Mouse (Mus musculus): ENCODE data around the gene Myrip. TPM values are rescaled to one million over a fixed set of nuclear protein-coding genes. Genes with fewer than 3 reads are reported as not detected.

The Myrip gene
- polyA plus RNA-seq, 1 experiment: 47.7 TPM

- H3K4me1 ChIP-seq (ENCODE audit: control insufficient read depth, insufficient read depth, low read length): peaks cover 2% of the 10 kb centered on the region; the same call in 1 of the 2 replicates
- TF ChIP-seq CTCF (IDR thresholded peaks at IDR 0.05; ENCODE audit: extremely low read depth, insufficient read depth, low read length): no peak
- TF ChIP-seq POLR2A (IDR thresholded peaks at IDR 0.05; ENCODE audit: extremely low read depth, insufficient read depth, low read length): no peak
- peak overlapping the region; percentile 81 for H3K4me3 ChIP-seq (ENCODE audit: insufficient read depth, low read length)
- H3K27ac ChIP-seq (ENCODE audit: insufficient read depth, low read length): no peak overlapping the region
Observed at GRCm38 (mm10) chr9:120493781-120494180, 192.5 kb downstream of the Myrip start.

GRCm38 (mm10) chr9:120496691-120497090 lies 195.4 kb downstream of the Myrip start:
- H3K4me3 ChIP-seq (ENCODE audit: insufficient read depth, low read length): no peak overlapping the region
- peaks cover 2% of the 10 kb centered on the region; the same call in 1 of the 2 replicates for H3K4me1 ChIP-seq (ENCODE audit: control insufficient read depth, insufficient read depth, low read length)
- H3K27ac ChIP-seq (ENCODE audit: insufficient read depth, low read length): no peak overlapping the region
- TF ChIP-seq CTCF (IDR thresholded peaks at IDR 0.05; ENCODE audit: extremely low read depth, insufficient read depth, low read length) (peak; percentile 86), POLR2A (IDR thresholded peaks at IDR 0.05; ENCODE audit: extremely low read depth, insufficient read depth, low read length) (0 out of 2 replicates have a peak, but pooled peaks have one; percentile 2)

- Histone ChIP-seq H3K4me3 (ENCODE audit: insufficient read depth, low read length) (no peak overlapping the region), H3K27ac (ENCODE audit: insufficient read depth, low read length) (no peak overlapping the region), H3K4me1 (ENCODE audit: control insufficient read depth, insufficient read depth, low read length) (peaks cover 3% of the 10 kb centered on the region; the same call in 1 of the 2 replicates)
- TF ChIP-seq POLR2A (IDR thresholded peaks at IDR 0.05; ENCODE audit: extremely low read depth, insufficient read depth, low read length) (no peak), CTCF (IDR thresholded peaks at IDR 0.05; ENCODE audit: extremely low read depth, insufficient read depth, low read length) (no peak)
Observed at GRCm38 (mm10) chr9:120497983-120498382, 196.7 kb downstream of the Myrip start.

GRCm38 (mm10) chr9:120501191-120501902 lies 200.0 kb downstream of the Myrip start:
- no peak overlapping the region for H3K4me3 ChIP-seq (ENCODE audit: insufficient read depth, low read length)
- H3K4me1 ChIP-seq (ENCODE audit: control insufficient read depth, insufficient read depth, low read length): peaks cover 2% of the 10 kb centered on the region; the same call in 1 of the 2 replicates
- TF ChIP-seq CTCF (IDR thresholded peaks at IDR 0.05; ENCODE audit: extremely low read depth, insufficient read depth, low read length) (no peak), POLR2A (IDR thresholded peaks at IDR 0.05; ENCODE audit: extremely low read depth, insufficient read depth, low read length) (no peak)
- no peak overlapping the region for H3K27ac ChIP-seq (ENCODE audit: insufficient read depth, low read length)

GRCm38 (mm10) chr9:120502013-120502412 lies 200.7 kb downstream of the Myrip start:
- Histone ChIP-seq H3K4me3 (ENCODE audit: insufficient read depth, low read length) (no peak overlapping the region), H3K4me1 (ENCODE audit: control insufficient read depth, insufficient read depth, low read length) (peaks cover 2% of the 10 kb centered on the region; the same call in 1 of the 2 replicates), H3K27ac (ENCODE audit: insufficient read depth, low read length) (no peak overlapping the region)
- TF ChIP-seq POLR2A (IDR thresholded peaks at IDR 0.05; ENCODE audit: extremely low read depth, insufficient read depth, low read length) (no peak), CTCF (IDR thresholded peaks at IDR 0.05; ENCODE audit: extremely low read depth, insufficient read depth, low read length) (peak; percentile 94)

- H3K4me1 ChIP-seq (ENCODE audit: control insufficient read depth, insufficient read depth, low read length): peaks cover 2% of the 10 kb centered on the region; the same call in 1 of the 2 replicates
- H3K4me3 ChIP-seq (ENCODE audit: insufficient read depth, low read length): no peak overlapping the region
- H3K27ac ChIP-seq (ENCODE audit: insufficient read depth, low read length): no peak overlapping the region
- TF ChIP-seq POLR2A (IDR thresholded peaks at IDR 0.05; ENCODE audit: extremely low read depth, insufficient read depth, low read length) (no peak), CTCF (IDR thresholded peaks at IDR 0.05; ENCODE audit: extremely low read depth, insufficient read depth, low read length) (no peak)
Observed at GRCm38 (mm10) chr9:120504423-120504822, 203.1 kb downstream of the Myrip start.

GRCm38 (mm10) chr9:120511781-120512180 lies 210.5 kb downstream of the Myrip start:
- no peak overlapping the region for H3K27ac ChIP-seq (ENCODE audit: insufficient read depth, low read length)

GRCm38 (mm10) chr9:120516720-120517119 lies 215.4 kb downstream of the Myrip start:
- no peaks in the 10 kb centered on the region for H3K4me1 ChIP-seq (ENCODE audit: control insufficient read depth, insufficient read depth, low read length)
- no peak overlapping the region for H3K4me3 ChIP-seq (ENCODE audit: insufficient read depth, low read length)
- no peak overlapping the region for H3K27ac ChIP-seq (ENCODE audit: insufficient read depth, low read length)
- TF ChIP-seq POLR2A (IDR thresholded peaks at IDR 0.05; ENCODE audit: extremely low read depth, insufficient read depth, low read length) (no peak), CTCF (IDR thresholded peaks at IDR 0.05; ENCODE audit: extremely low read depth, insufficient read depth, low read length) (no peak)

More at GRCm38 (mm10) chr9:120511781-120512180, 210.5 kb downstream of the Myrip start:
- no peak for TF ChIP-seq POLR2A (IDR thresholded peaks at IDR 0.05; ENCODE audit: extremely low read depth, insufficient read depth, low read length)
- TF ChIP-seq CTCF (IDR thresholded peaks at IDR 0.05; ENCODE audit: extremely low read depth, insufficient read depth, low read length): peak; percentile 39; the same call in 1 of the 2 replicates
- no peak overlapping the region for H3K4me3 ChIP-seq (ENCODE audit: insufficient read depth, low read length)
- no peaks in the 10 kb centered on the region for H3K4me1 ChIP-seq (ENCODE audit: control insufficient read depth, insufficient read depth, low read length)

GRCm38 (mm10) chr9:120518946-120519345 lies 217.6 kb downstream of the Myrip start:
- no peaks in the 10 kb centered on the region for H3K4me1 ChIP-seq (ENCODE audit: control insufficient read depth, insufficient read depth, low read length)
- TF ChIP-seq CTCF (IDR thresholded peaks at IDR 0.05; ENCODE audit: extremely low read depth, insufficient read depth, low read length): no peak
- no peak for TF ChIP-seq POLR2A (IDR thresholded peaks at IDR 0.05; ENCODE audit: extremely low read depth, insufficient read depth, low read length)
- H3K4me3 ChIP-seq (ENCODE audit: insufficient read depth, low read length): no peak overlapping the region
- no peak overlapping the region for H3K27ac ChIP-seq (ENCODE audit: insufficient read depth, low read length)

Data from cortical plate, adult 2 months (tissue).